Mouse (Mus musculus) intestine, embryonic 16.5 days (tissue): ENCODE measurements around the gene Npb. TPM values are rescaled to one million over a fixed set of nuclear protein-coding genes. Genes with fewer than 3 reads are reported as not detected.

Experiments
- ATAC-seq: fragments of 200-750 bp; cut with Nextera tagmentation; 2 replicates; pipeline ENCODE4 v1.8.0; 2017; ENCODE audit warnings: moderate TSS enrichment, moderate library complexity
- H3K27ac ChIP-seq: fragments of 300-500 bp; sonication (generic); 2 replicates; pipeline ENCODE4 v1.5.1; 2014; ENCODE audit warnings: mild to moderate bottlenecking, low read length
- H3K27me3 ChIP-seq: fragments of 300-500 bp; sonication (generic); replicated peaks from 2 replicates; pipeline ENCODE4 v1.6.1; 2014; ENCODE audit warnings: low read length, control low read depth, mixed read lengths; ENCODE audit not compliant: control insufficient read depth, insufficient read depth
- H3K36me3 ChIP-seq: fragments of 300-500 bp; sonication (generic); 2 replicates; pipeline ENCODE4 v1.6.1; 2014; ENCODE audit warnings: low read length, control low read depth; ENCODE audit not compliant: control insufficient read depth, insufficient read depth
- H3K4me1 ChIP-seq: fragments of 300-500 bp; sonication (generic); 2 replicates; pipeline ENCODE4 v1.6.1; 2014; ENCODE audit warnings: low read length, control low read depth, mixed read lengths; ENCODE audit not compliant: control insufficient read depth, insufficient read depth
- H3K4me2 ChIP-seq: fragments of 300-500 bp; sonication (generic); 2 replicates; pipeline ENCODE4 v1.6.1; 2014; ENCODE audit warnings: low read depth, low read length, control low read depth
- H3K4me3 ChIP-seq: fragments of 300-500 bp; sonication (generic); 2 replicates; pipeline ENCODE4 v1.5.1; 2014; ENCODE audit warnings: mild to moderate bottlenecking, low read length
- H3K9ac ChIP-seq: fragments of 300-500 bp; sonication (generic); 2 replicates; pipeline ENCODE4 v1.6.1; 2014; ENCODE audit warnings: low read depth, low read length
- H3K9me3 ChIP-seq: fragments of 300-500 bp; sonication (generic); 2 replicates; pipeline ENCODE4 v1.6.1; 2016; ENCODE audit warnings: low read length, control low read depth; ENCODE audit not compliant: control insufficient read depth
- WGBS: fragments of 180-500 bp; shearing (Covaris S2); extraction: QIAGEN DNeasy Blood & Tissue Kit; methylation state at CpG from one replicate; pipeline ENCODE4 v1.1.7; 2014; 5-methylcytosine and 5-hydroxymethylcytosine counted together
- polyA plus RNA-seq: library from polyadenylated mRNA; unstranded; fragments of >200 nt; fragmentation: Nextera tagmentation; extraction: Ambion mirVana; gene quantifications from 2 replicates; pipeline ENCODE4 v1.2.1, GENCODE M21; 2015

The Npb gene
- polyA plus RNA-seq, 1 experiment from 2014 or later: 3.8 TPM

GRCm38 (mm10) chr11:120618619-120619535 is 10.6 kb downstream of the Npb start:
- ATAC-seq: no peak

GRCm38 (mm10) chr11:120620195-120620594 is 11.9 kb downstream of the Npb start:
- Histone ChIP-seq H3K27ac (no peak overlapping the region), H3K36me3 (peaks cover 19% of the 10 kb centered on the region), H3K4me3 (no peak overlapping the region), H3K9me3 (no peaks in the 10 kb centered on the region), H3K27me3 (no peaks in the 10 kb centered on the region), H3K4me1 (peaks cover 22% of the 10 kb centered on the region), H3K4me2 (no peak overlapping the region), H3K9ac (no peak overlapping the region)
- WGBS: 94% methylated on average over 14 of the region's 14 CpGs
- no peak for ATAC-seq

More at GRCm38 (mm10) chr11:120618619-120619535, 10.6 kb downstream of the Npb start:
- Histone ChIP-seq H3K4me1 (peaks cover 20% of the 10 kb centered on the region), H3K27me3 (no peaks in the 10 kb centered on the region), H3K27ac (peak overlapping the region; percentile 84), H3K4me2 (no peak overlapping the region), H3K4me3 (no peak overlapping the region), H3K36me3 (peaks cover 19% of the 10 kb centered on the region), H3K9ac (no peak overlapping the region; the same call in 1 of the 2 replicates), H3K9me3 (no peaks in the 10 kb centered on the region)
- WGBS: 90% methylated on average over 25 of the region's 25 CpGs

GRCm38 (mm10) chr11:120622805-120623204 is 14.5 kb downstream of the Npb start:
- no peak overlapping the region for H3K27ac ChIP-seq
- no peaks in the 10 kb centered on the region for H3K27me3 ChIP-seq
- no peak overlapping the region for H3K9ac ChIP-seq
- H3K4me3 ChIP-seq: no peak overlapping the region
- no peak overlapping the region for H3K4me2 ChIP-seq
- H3K4me1 ChIP-seq: peaks cover 11% of the 10 kb centered on the region
- 89% methylated on average over 6 of the region's 6 CpGs for WGBS
- peaks cover 19% of the 10 kb centered on the region for H3K36me3 ChIP-seq
- H3K9me3 ChIP-seq: no peaks in the 10 kb centered on the region
- no peak for ATAC-seq

DNA sequence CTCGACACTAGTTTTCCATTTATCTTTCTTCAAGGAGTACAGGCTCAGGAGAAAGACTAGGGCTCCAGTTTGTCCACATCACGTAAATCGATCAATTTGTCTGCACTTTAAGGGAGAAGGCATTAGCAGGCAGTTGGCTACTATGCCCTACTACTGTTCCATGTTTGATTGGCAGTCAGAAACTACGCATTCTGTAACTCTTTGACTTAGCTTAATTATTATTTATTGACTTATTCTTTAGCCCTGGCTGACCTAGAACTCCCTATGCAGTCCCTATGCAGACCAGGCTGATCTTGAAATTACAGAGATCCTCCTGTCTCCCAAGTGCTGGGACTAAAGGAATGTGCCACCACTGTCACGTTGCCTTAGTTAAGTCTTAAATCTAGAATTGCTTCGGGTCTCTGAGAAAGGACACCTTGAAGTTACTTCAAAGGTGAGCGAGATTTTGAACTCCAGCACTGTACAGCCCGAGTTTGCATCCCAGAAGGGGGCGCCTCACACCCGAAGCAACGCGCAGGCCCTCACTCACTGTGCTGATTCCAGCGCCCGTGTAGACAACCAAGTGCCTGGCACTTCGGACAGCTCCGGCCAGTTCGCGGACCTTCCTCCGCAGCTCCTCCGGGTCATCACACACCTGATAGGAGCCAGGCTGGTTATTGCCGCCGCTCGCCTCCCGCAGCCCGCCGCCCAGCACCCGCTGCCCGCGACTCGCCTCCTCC is 15.8 kb downstream of the Npb start:
- Histone ChIP-seq H3K4me3 (peak overlapping the region; percentile 95), H3K9ac (peak overlapping the region; percentile 85), H3K4me1 (peaks cover 11% of the 10 kb centered on the region), H3K36me3 (peaks cover 21% of the 10 kb centered on the region), H3K9me3 (no peaks in the 10 kb centered on the region), H3K27me3 (no peaks in the 10 kb centered on the region), H3K4me2 (peak overlapping the region; percentile 92), H3K27ac (peak overlapping the region; percentile 89)
- peak; percentile 80 for ATAC-seq
- WGBS: 12% methylated on average over 30 of the region's 30 CpGs

- Histone ChIP-seq H3K4me1 (peaks cover 15% of the 10 kb centered on the region), H3K36me3 (peaks cover 20% of the 10 kb centered on the region), H3K9me3 (no peaks in the 10 kb centered on the region), H3K4me3 (peak overlapping the region; percentile 95), H3K9ac (peak overlapping the region; percentile 85), H3K27me3 (no peaks in the 10 kb centered on the region), H3K27ac (peak overlapping the region; percentile 89), H3K4me2 (peak overlapping the region; percentile 92)
- ATAC-seq: peak; percentile 85
- WGBS: under 1% methylated on average over 53 of the region's 53 CpGs
Observed at GRCm38 (mm10) chr11:120624680-120625111, 16.4 kb downstream of the Npb start.

DNA sequence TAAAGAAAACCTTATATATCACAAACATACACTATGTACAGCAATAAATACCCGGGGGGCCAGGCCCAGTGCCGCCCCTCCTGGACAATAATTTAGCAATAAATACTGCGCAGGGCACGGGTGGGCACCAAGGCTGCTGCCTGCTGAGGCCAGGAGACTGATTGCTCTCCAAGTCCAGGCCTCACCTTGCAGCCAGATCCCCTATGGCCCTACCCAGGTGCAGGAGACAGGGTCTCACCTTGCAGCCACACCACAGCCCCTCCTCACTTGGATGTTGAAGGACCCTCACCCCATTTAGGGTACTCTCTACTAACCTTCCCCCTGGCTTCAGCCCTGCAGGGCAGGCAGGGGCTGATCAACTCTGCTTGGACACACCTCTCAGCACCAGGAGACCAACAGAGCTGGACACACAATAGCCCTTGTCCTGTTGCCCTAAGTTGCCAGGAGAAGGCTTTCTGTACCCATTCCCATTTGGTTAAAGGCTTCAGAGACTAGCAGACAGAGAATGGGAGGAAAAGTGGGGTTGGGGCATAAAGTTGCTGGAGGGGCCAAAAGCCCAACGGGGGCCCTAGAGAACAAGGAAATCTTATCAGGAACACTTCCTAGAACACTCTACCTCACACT is 17.0 kb downstream of the Npb start, which contains the start of gene Sirt7:
Gene Sirt7, minus strand, starts transcription at position 89 of the 624 bp plus-strand sequence.
- peak within 1 kb of the TSS; percentile 92 for H3K4me2 ChIP-seq
- peaks cover 19% of the 10 kb centered on the region for H3K4me1 ChIP-seq
- peaks cover 17% of the 10 kb centered on the region for H3K36me3 ChIP-seq
- peak within 1 kb of the TSS; percentile 85 for H3K9ac ChIP-seq
- peak within 1 kb of the TSS; percentile 95 for H3K4me3 ChIP-seq
- peak within 1 kb of the TSS; percentile 89 for H3K27ac ChIP-seq
- peak; percentile 27 for ATAC-seq
- 13% methylated on average over 5 of the region's 5 CpGs for WGBS
- no peaks in the 10 kb centered on the region for H3K9me3 ChIP-seq
- H3K27me3 ChIP-seq: no peaks in the 10 kb centered on the region

DNA sequence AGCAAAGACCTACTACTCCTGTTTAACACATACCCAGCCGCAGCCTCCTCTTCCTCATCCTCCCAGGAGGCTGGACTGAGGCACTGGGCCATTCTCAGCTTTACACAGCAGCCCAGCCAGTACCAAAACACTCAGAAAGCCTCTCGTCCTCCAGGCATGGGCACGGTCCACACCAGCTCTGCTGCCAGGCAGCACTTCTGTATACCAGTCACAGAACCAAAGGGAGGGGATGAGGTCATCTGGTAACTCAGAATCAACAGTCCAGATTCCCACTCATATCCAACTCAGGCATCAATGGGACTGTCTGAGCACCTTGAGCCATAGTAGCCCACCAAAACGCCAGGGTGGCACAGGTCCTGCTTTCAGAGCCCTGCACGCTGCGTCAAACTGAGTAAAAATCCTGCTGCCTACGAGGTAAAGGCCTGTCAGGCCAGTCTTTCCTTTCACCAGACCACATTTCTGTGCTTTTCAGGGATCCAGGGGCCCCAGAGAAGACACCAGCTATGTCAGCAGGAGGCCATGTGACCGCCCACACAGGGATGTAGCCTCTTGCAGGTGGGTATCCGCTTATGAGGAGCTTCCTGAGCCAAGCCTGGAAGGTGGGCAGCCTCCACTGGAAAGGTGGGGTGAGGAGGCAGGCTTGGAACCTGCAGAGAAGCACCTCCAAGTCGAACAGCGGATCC is 18.6 kb downstream of the Npb start:
- no peak for ATAC-seq
- Histone ChIP-seq H3K27me3 (no peaks in the 10 kb centered on the region), H3K4me2 (no peak overlapping the region), H3K4me3 (no peak overlapping the region), H3K36me3 (peaks cover 6% of the 10 kb centered on the region), H3K9me3 (no peaks in the 10 kb centered on the region), H3K9ac (no peak overlapping the region), H3K4me1 (peaks cover 34% of the 10 kb centered on the region), H3K27ac (no peak overlapping the region)
- 89% methylated on average over 11 of the region's 11 CpGs for WGBS

- Histone ChIP-seq H3K4me1 (peaks cover 39% of the 10 kb centered on the region), H3K9me3 (no peaks in the 10 kb centered on the region), H3K4me3 (no peak overlapping the region), H3K27ac (no peak overlapping the region), H3K9ac (no peak overlapping the region), H3K36me3 (peaks cover 5% of the 10 kb centered on the region; the same call in 1 of the 2 replicates), H3K27me3 (no peaks in the 10 kb centered on the region), H3K4me2 (no peak overlapping the region)
- 76% methylated on average over 22 of the region's 22 CpGs for WGBS
- no peak for ATAC-seq
Observed at GRCm38 (mm10) chr11:120627468-120628300, 19.4 kb downstream of the Npb start.
